Mouse (Mus musculus) limb, embryonic 15.5 days (tissue): ENCODE measurements around the gene Nxph1. TPM values are rescaled to one million over a fixed set of nuclear protein-coding genes. Genes with fewer than 3 reads are reported as not detected.

Experiments used
- ATAC-seq: fragments of 200-750 bp; cut with Nextera tagmentation; 2 replicates; pipeline ENCODE4 v1.8.0; 2017; ENCODE audit warnings: low read depth, moderate TSS enrichment; ENCODE audit not compliant: insufficient number of reproducible peaks, low FRiP score, low TSS enrichment
- H3K27ac ChIP-seq: fragments of 300-500 bp; sonication (generic); 2 replicates; pipeline ENCODE4 v1.5.1; 2015; ENCODE audit warnings: moderate library complexity, mild to moderate bottlenecking, inconsistent platforms
- H3K27me3 ChIP-seq: fragments of 300-500 bp; sonication (generic); 2 replicates; pipeline ENCODE4 v1.6.1; 2015; ENCODE audit warnings: inconsistent platforms
- H3K36me3 ChIP-seq: fragments of 300-500 bp; sonication (generic); 2 replicates; pipeline ENCODE4 v1.6.1; 2015; ENCODE audit warnings: inconsistent platforms
- H3K4me1 ChIP-seq: fragments of 300-500 bp; sonication (generic); 2 replicates; pipeline ENCODE4 v1.6.1; 2015; ENCODE audit warnings: inconsistent platforms
- H3K4me2 ChIP-seq: fragments of 300-500 bp; sonication (generic); 2 replicates; pipeline ENCODE4 v1.6.1; 2015; ENCODE audit warnings: mild to moderate bottlenecking, inconsistent platforms
- H3K4me3 ChIP-seq: fragments of 300-500 bp; sonication (generic); 2 replicates; pipeline ENCODE4 v1.5.1; 2015; ENCODE audit warnings: mild to moderate bottlenecking, inconsistent platforms
- H3K9ac ChIP-seq: fragments of 300-500 bp; sonication (generic); 2 replicates; pipeline ENCODE4 v1.6.1; 2015; ENCODE audit warnings: inconsistent platforms
- H3K9me3 ChIP-seq: fragments of 300-500 bp; sonication (generic); 2 replicates; pipeline ENCODE4 v1.6.1; 2016; ENCODE audit warnings: inconsistent platforms
- WGBS: fragments of 180-500 bp; shearing (Covaris S2); methylation state at CpG from one replicate; pipeline ENCODE4 v1.1.7; 2015; 5-methylcytosine and 5-hydroxymethylcytosine counted together
- polyA plus RNA-seq: library from polyadenylated mRNA; unstranded; fragments of >200 nt; fragmentation: Nextera tagmentation; extraction: Ambion mirVana; gene quantifications from 2 replicates; pipeline ENCODE4 v1.2.1, GENCODE M21; 2015

The Nxph1 gene
- polyA plus RNA-seq, 1 experiment from 2014 or later = 3.1 TPM

DNA sequence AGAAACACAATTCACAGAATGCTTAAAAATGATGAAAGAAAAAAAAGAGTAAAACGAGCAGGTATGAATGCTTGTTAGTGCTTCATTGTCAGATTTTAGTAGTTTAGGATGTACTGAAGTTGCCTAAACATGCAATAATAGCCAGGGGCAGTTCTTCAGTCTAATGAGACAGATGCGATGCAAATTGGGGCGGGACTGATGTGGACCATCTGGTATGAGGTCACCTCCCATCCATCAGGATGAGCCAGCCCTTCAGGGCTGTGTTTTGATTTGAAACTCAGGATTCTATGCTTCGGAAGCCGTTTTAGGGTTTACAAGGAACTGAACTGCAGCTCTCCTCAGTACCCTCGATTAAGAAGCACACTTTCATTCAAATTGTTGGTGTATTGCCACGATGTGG is 121.7 kb downstream of the Nxph1 start:
- WGBS = 24% methylated on average over 7 of the region's 7 CpGs
- H3K4me3 ChIP-seq = no peak overlapping the region
- no peaks in the 10 kb centered on the region for H3K9me3 ChIP-seq
- no peak overlapping the region for H3K27ac ChIP-seq
- no peaks in the 10 kb centered on the region for H3K36me3 ChIP-seq
- H3K27me3 ChIP-seq = no peaks in the 10 kb centered on the region
- H3K4me2 ChIP-seq = no peak overlapping the region
- no peak overlapping the region for H3K9ac ChIP-seq
- no peaks in the 10 kb centered on the region for H3K4me1 ChIP-seq
- ATAC-seq = no peak

DNA sequence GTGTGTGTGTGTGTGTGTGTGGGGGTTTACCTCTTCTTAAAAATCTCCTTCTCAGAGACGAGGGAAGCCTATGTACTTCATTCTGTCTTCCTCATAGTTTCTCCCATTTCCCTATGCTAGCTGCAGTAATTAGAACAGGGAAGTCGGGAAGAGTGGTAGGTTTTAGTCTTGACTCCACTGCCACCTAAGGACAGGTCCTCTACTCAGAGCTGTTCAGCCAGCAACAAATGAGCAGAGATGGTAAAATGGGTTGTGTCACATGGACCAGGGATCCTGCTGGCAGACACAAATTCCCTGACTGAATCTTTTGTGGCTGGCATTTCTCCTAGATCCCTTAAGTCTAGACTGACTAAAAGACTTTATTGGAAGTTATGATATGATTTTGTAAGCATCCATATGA is 128.2 kb downstream of the Nxph1 start:
- 48% methylated on average over 2 of the region's 2 CpGs for WGBS
- Histone ChIP-seq H3K4me2 (no peak overlapping the region), H3K4me1 (no peaks in the 10 kb centered on the region), H3K27me3 (no peaks in the 10 kb centered on the region), H3K4me3 (no peak overlapping the region), H3K9ac (no peak overlapping the region), H3K36me3 (no peaks in the 10 kb centered on the region), H3K27ac (no peak overlapping the region), H3K9me3 (no peaks in the 10 kb centered on the region)
- no peak for ATAC-seq

DNA sequence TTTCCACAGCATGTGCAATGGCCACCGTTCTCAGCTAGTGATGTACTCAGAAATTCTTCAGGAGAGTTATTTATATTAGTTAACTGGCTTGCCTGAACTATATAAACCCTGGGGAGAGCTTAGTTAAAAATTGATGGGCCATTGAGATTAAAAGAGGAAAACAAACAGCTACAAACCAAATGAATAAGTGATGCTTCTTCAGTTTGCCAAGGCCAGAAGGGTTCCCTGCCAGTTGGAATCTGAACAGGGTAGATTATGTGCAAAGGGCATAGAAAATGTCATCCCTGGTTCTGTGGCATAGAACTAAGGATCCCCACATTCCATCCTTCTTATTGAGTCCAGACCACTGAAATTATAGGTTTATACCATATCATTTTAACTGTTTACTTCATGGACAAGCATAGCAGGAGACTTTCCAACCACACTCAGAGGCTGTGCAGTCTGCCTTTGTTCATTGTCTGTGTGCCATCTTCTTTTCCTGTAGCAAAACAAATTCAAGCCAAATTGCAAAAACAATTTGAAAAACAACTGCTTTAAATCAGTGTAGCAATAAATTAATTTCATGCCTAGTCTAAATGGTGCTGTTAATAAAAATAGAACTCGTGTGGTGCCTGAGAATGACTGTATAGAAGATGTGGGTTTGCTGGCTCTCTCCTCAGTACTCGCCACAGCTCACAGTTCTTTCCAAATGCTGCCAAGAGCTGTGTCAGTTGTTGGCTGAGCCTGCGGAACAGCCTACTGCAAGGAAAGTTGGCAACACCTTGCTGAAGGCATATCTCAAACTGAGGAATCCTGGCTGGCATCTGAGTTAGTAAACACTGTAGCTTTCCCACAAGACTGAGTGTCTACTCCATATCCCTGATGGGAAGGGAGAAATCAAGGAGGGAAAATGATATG is 129.8 kb downstream of the Nxph1 start:
- ATAC-seq = no peak
- WGBS = 41% methylated on average over 4 of the region's 4 CpGs
- H3K27ac ChIP-seq = no peak overlapping the region

DNA sequence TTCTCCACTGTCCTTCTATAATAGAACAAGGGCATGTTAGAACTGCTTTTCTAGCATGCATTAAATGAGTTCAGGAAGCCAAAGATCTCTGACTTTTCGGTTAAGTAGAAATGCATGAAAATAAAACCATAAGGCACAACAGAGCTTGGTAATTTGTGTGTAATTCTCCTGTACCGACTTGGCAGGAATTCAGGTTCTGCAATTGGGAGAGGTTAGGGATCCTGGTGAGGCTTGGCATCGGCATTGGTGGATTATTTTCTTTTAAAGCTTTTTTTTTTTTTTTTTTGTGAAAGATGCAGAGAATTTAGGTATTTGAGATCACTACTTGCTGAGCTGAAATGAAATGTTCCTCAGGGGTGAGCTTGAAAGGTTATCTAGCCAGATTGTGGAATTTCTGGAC is 135.6 kb downstream of the Nxph1 start:
- no peak overlapping the region for H3K9ac ChIP-seq
- H3K36me3 ChIP-seq = no peaks in the 10 kb centered on the region
- H3K4me2 ChIP-seq = no peak overlapping the region
- ATAC-seq = no peak
- no peaks in the 10 kb centered on the region for H3K4me1 ChIP-seq
- H3K27me3 ChIP-seq = no peaks in the 10 kb centered on the region
- no peak overlapping the region for H3K4me3 ChIP-seq
- H3K27ac ChIP-seq = no peak overlapping the region
- 59% methylated on average over 3 of the region's 3 CpGs for WGBS
- no peaks in the 10 kb centered on the region for H3K9me3 ChIP-seq

More for the DNA sequence above, 129.8 kb downstream of the Nxph1 start:
- Histone ChIP-seq H3K4me1 (no peaks in the 10 kb centered on the region), H3K36me3 (no peaks in the 10 kb centered on the region), H3K9ac (no peak overlapping the region), H3K4me2 (no peak overlapping the region), H3K27me3 (no peaks in the 10 kb centered on the region), H3K4me3 (no peak overlapping the region), H3K9me3 (no peaks in the 10 kb centered on the region)

GRCm38 (mm10) chr6:9097345-9097744 is 149.1 kb downstream of the Nxph1 start:
- no peaks in the 10 kb centered on the region for H3K9me3 ChIP-seq

DNA sequence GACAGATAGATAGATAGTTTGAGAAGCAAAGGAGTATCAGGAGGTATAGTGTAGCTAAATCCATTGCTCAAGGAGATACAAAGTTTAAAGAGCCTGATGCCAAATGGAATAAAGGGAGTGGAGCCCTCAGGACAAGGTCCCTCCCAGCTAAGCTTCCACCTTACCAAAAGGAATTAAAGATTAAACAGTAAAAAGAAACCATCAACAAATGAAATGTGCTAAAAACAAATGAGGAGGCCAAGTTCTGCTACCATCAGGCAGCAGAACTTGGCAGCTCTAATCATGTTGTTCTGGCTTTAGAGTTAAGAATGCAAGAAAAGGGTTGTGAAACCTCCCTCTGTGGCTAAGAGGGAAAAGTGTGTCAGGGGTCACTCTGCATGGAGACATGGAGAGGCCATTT is 159.1 kb downstream of the Nxph1 start:
- Histone ChIP-seq H3K4me1 (no peaks in the 10 kb centered on the region), H3K27ac (no peak overlapping the region)

More at GRCm38 (mm10) chr6:9097345-9097744, 149.1 kb downstream of the Nxph1 start:
- Histone ChIP-seq H3K36me3 (no peaks in the 10 kb centered on the region), H3K4me3 (no peak overlapping the region), H3K9ac (no peak overlapping the region), H3K27ac (no peak overlapping the region), H3K4me1 (no peaks in the 10 kb centered on the region), H3K4me2 (no peak overlapping the region), H3K27me3 (no peaks in the 10 kb centered on the region)
- ATAC-seq = no peak
- WGBS = 86% methylated on average over 2 of the region's 2 CpGs

DNA sequence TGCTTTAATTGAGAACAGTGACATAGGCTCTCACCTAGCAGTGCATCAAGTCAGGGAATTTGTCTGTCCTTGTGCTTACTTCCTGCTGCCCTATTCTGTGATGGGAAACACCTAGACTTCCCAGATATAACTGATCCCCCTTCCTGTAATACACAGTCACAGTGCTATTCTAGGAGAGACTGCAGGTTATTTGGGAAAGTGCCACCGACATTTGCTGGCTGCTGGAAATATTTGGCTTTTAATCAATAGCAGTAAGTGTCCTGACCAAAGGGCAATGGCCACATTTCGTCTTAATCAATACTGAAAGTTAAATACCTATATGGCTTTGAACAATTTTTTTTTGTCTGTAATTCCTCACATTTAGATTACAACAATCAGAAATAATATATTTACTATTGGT is 170.9 kb downstream of the Nxph1 start:
- Histone ChIP-seq H3K4me2 (no peak overlapping the region), H3K4me3 (no peak overlapping the region), H3K36me3 (no peaks in the 10 kb centered on the region), H3K27ac (no peak overlapping the region), H3K4me1 (no peaks in the 10 kb centered on the region), H3K27me3 (no peaks in the 10 kb centered on the region), H3K9ac (no peak overlapping the region), H3K9me3 (no peaks in the 10 kb centered on the region)
- WGBS = 77% methylated on average over 2 of the region's 2 CpGs
- no peak for ATAC-seq

More for the DNA sequence above, 159.1 kb downstream of the Nxph1 start:
- Histone ChIP-seq H3K27me3 (no peaks in the 10 kb centered on the region), H3K9ac (no peak overlapping the region), H3K4me2 (no peak overlapping the region), H3K4me3 (no peak overlapping the region), H3K36me3 (no peaks in the 10 kb centered on the region), H3K9me3 (no peaks in the 10 kb centered on the region)
- ATAC-seq = no peak

DNA sequence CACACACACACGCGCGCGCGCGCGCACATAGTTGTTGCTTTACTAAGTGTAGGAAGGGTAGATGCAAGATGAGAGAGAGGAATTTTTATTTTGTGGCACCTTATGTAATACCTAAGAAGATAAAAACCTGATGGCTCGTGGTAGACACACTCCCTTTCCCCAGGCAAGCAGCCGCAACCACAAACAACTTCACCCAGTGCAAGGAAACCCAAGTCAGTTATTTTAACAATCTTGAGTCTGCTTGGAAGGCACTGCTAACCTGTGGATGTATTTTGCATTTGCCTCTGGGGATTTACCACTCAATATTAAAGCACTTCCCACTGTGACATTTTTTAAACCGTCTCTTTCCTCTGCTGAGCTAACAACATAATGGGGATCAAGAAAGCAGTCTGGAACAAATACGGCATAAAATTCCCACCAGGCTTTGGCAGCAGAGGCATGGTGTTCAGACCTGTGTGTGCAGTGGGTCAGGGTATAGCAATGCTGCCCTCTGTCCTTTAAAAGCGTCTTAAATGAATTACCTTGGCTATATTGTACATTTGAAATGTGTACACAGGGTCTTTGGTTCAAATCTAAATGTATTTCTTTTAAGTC is 176.2 kb downstream of the Nxph1 start:
- no peak overlapping the region for H3K27ac ChIP-seq
- WGBS = 65% methylated on average over 12 of the region's 12 CpGs
- H3K9me3 ChIP-seq = no peaks in the 10 kb centered on the region
- H3K9ac ChIP-seq = no peak overlapping the region
- H3K4me2 ChIP-seq = no peak overlapping the region
- no peak overlapping the region for H3K4me3 ChIP-seq
- H3K36me3 ChIP-seq = no peaks in the 10 kb centered on the region
- ATAC-seq = no peak
- no peaks in the 10 kb centered on the region for H3K27me3 ChIP-seq
- no peaks in the 10 kb centered on the region for H3K4me1 ChIP-seq

DNA sequence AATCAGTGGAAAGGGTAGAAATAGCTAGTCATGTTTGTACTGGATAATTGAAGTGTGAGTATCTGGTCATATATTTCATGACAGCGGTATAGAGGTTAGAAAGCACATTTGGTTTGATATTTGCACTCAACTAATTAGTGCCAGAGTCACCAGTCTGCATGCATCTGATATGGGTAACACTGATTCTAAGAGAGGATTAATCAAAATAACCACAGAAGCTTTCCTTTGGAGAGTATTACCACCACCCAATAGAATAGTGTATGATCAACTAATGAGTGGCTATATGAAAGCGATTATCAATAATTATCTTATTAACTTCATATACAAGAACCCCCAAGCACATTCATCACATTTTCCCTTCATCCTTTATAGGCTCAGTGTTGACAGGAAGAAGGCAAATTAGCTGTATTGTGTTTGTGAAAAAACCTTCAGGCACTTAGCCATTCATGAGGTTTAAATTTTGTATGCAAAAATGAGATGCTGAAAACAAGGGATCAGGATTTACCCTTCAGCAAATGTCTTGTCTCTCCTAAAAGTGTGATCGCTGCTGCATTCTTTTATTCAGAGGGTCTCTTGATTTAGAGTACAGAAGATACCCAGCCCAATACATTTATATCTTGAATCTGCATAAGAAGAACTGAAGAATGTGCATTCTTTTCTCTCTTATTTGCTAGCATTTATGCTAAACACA is 185.5 kb downstream of the Nxph1 start:
- 66% methylated on average over 3 of the region's 3 CpGs for WGBS
- Histone ChIP-seq H3K4me2 (no peak overlapping the region), H3K27ac (no peak overlapping the region), H3K9me3 (no peaks in the 10 kb centered on the region), H3K4me1 (no peaks in the 10 kb centered on the region), H3K27me3 (no peaks in the 10 kb centered on the region), H3K9ac (no peak overlapping the region), H3K36me3 (no peaks in the 10 kb centered on the region), H3K4me3 (no peak overlapping the region)
- ATAC-seq = no peak

- Histone ChIP-seq H3K9me3 (no peaks in the 10 kb centered on the region), H3K9ac (no peak overlapping the region), H3K27me3 (no peaks in the 10 kb centered on the region), H3K4me1 (no peaks in the 10 kb centered on the region), H3K36me3 (no peaks in the 10 kb centered on the region), H3K27ac (no peak overlapping the region), H3K4me2 (no peak overlapping the region), H3K4me3 (no peak overlapping the region)
- no peak for ATAC-seq
Measured at GRCm38 (mm10) chr6:9147966-9148365, 199.7 kb downstream of the Nxph1 start.

DNA sequence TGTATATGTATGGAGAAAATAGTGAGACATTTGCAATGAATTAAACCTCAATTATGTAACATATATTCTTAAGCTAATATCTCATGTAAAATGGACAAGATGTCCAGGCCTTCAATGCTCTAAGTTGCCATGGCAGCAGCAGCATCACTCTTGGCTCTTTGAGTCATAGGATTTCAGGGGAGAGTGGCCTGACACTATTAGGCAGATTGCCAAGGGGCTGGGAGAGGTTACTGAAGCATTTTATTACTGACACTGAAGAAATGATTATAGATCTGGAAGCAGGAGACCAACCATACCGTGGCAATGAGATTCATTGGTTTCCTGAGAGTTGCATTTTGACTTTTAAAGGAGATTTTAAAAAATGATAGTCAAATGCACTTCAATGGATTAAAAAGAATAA is 201.6 kb downstream of the Nxph1 start:
- H3K9me3 ChIP-seq = no peaks in the 10 kb centered on the region

GRCm38 (mm10) chr6:9159191-9159590 is 211.0 kb downstream of the Nxph1 start:
- no peak overlapping the region for H3K27ac ChIP-seq
- no peaks in the 10 kb centered on the region for H3K36me3 ChIP-seq
- H3K9ac ChIP-seq = no peak overlapping the region
- no peaks in the 10 kb centered on the region for H3K9me3 ChIP-seq
- 62% methylated on average over 2 of the region's 2 CpGs for WGBS
- no peaks in the 10 kb centered on the region for H3K27me3 ChIP-seq
- no peaks in the 10 kb centered on the region for H3K4me1 ChIP-seq
- H3K4me2 ChIP-seq = no peak overlapping the region
- no peak for ATAC-seq
- H3K4me3 ChIP-seq = no peak overlapping the region

More for the DNA sequence above, 201.6 kb downstream of the Nxph1 start:
- 32% methylated on average over 1 of the region's 1 CpGs for WGBS
- H3K27ac ChIP-seq = no peak overlapping the region
- no peaks in the 10 kb centered on the region for H3K4me1 ChIP-seq
- ATAC-seq = no peak
- no peak overlapping the region for H3K4me3 ChIP-seq
- no peaks in the 10 kb centered on the region for H3K27me3 ChIP-seq
- H3K9ac ChIP-seq = no peak overlapping the region
- no peaks in the 10 kb centered on the region for H3K36me3 ChIP-seq
- no peak overlapping the region for H3K4me2 ChIP-seq
